ENCODE assay signal across 16 mouse cellular contexts in the genomic region with DNA sequence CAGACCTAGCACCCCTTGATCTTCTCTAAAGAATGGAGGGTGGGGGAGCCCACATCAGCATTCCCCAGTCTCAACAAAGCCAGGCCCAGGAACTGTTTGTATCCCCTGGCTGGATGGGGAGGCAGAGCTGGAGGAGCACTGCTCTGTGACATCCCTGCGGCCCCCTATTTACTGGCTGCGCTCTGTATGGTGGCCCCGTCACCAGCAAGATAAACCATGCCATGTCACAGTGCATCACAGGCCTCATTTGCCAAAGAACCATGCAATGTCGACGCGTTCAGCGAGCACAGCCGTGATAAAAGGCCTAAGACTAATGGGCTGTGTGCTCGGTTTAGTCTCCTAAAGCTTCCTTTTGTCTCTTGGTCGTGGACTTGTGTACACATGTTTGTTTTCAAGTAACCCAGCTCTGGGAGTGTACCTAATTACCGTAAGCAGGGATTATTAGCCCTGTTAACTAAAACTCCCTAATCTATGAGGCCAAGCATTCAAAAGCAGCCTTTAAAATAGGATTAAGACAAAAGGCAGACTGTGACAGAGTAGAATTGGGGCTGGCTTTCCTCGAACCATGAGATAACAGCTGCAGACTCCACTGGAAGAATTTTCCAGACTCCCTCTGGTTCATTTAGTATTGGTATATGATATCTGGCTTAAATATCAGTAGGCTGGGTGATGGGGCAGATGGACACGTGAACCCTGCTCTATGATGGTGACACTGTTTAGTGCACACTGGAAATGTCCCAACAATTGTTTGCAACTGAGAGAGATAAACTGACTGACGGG.
DNase-seq lines count a peak whose midpoint lies in the region; ATAC-seq and TF ChIP-seq lines count a peak whose summit lies in the region.
"Had no signal": no experiment of that assay in that cellular context is flagged by ENCODE, and none has a peak within 500 bp of the region (broad histone marks: within the 10 kb centered on the region; RNA-seq: fewer than 3 reads in every experiment).

No protein-coding gene starts in this region.

- no peaks in the 10 kb centered on the region for H3K36me3 ChIP-seq in forebrain, embryonic 14.5 days (ENCODE audit: control insufficient read depth, insufficient read depth, low read length)
- no peaks in the 10 kb centered on the region for H3K36me3 ChIP-seq in forebrain, embryonic 10.5 days (replicated peaks)
- H3K36me3 ChIP-seq in midbrain, embryonic 10.5 days: no peaks in the 10 kb centered on the region
- no peaks in the 10 kb centered on the region for H3K36me3 ChIP-seq in midbrain, postnatal 0 days (ENCODE audit: insufficient read depth, low read length)
- no peaks in the 10 kb centered on the region for H3K36me3 ChIP-seq in limb, embryonic 15.5 days
- H3K36me3 ChIP-seq: liver, embryonic 13.5 days; lung, embryonic 15.5 days had no signal

- H3K9me3 ChIP-seq in forebrain, embryonic 14.5 days (replicated peaks; ENCODE audit: control insufficient read depth, low read length): no peaks in the 10 kb centered on the region
- H3K9me3 ChIP-seq in forebrain, embryonic 10.5 days: no peaks in the 10 kb centered on the region
- H3K9me3 ChIP-seq in midbrain, embryonic 10.5 days (replicated peaks): no peaks in the 10 kb centered on the region
- H3K9me3 ChIP-seq in midbrain, postnatal 0 days (ENCODE audit: low read length): no peaks in the 10 kb centered on the region
- H3K9me3 ChIP-seq in limb, embryonic 15.5 days: no peaks in the 10 kb centered on the region
- H3K9me3 ChIP-seq: liver, embryonic 13.5 days; lung, embryonic 15.5 days had no signal

- H3K4me3 ChIP-seq in forebrain, embryonic 14.5 days (ENCODE audit: low read depth, low read length): no peak overlapping the region
- no peak overlapping the region for H3K4me3 ChIP-seq in forebrain, embryonic 10.5 days
- no peak overlapping the region for H3K4me3 ChIP-seq in midbrain, embryonic 10.5 days
- no peak overlapping the region for H3K4me3 ChIP-seq in midbrain, postnatal 0 days (ENCODE audit: low read depth, low read length)
- no peak overlapping the region for H3K4me3 ChIP-seq in limb, embryonic 15.5 days
- H3K4me3 ChIP-seq: liver, embryonic 13.5 days; lung, embryonic 15.5 days had no signal

- no peak for ATAC-seq in forebrain, embryonic 14.5 days
- ATAC-seq in midbrain, postnatal 0 days (ENCODE audit: low FRiP score): no peak
- ATAC-seq in limb, embryonic 15.5 days (ENCODE audit: insufficient number of reproducible peaks, low FRiP score, low TSS enrichment, low read depth): peak; percentile 32; the same call in 1 of the 2 replicates
- ATAC-seq: inflammation-experienced regulatory T-cells, adult 6 months had no signal

- no peaks in the 10 kb centered on the region; the same call in 1 of the 2 replicates for H3K4me1 ChIP-seq in forebrain, embryonic 14.5 days (ENCODE audit: control insufficient read depth, insufficient read depth, low read length)
- peaks cover 20% of the 10 kb centered on the region for H3K4me1 ChIP-seq in forebrain, embryonic 10.5 days
- H3K4me1 ChIP-seq in midbrain, embryonic 10.5 days: peaks cover 18% of the 10 kb centered on the region
- H3K4me1 ChIP-seq in midbrain, postnatal 0 days (ENCODE audit: insufficient read depth, low read length): 0 out of 2 replicates have a peak, but pooled peaks cover 9% of the 10 kb centered on the region
- peaks cover 16% of the 10 kb centered on the region; the same call in 1 of the 2 replicates for H3K4me1 ChIP-seq in limb, embryonic 15.5 days
- H3K4me1 ChIP-seq: liver, embryonic 13.5 days had no signal

- no peak overlapping the region for H3K27ac ChIP-seq in forebrain, embryonic 14.5 days (ENCODE audit: low read depth, low read length)
- H3K27ac ChIP-seq in forebrain, embryonic 10.5 days: no peak overlapping the region
- H3K27ac ChIP-seq in midbrain, embryonic 10.5 days (replicated peaks): peak overlapping the region; percentile 35; the same call in 1 of the 2 replicates
- no peak overlapping the region for H3K27ac ChIP-seq in midbrain, postnatal 0 days (ENCODE audit: low read depth, low read length)
- H3K27ac ChIP-seq in limb, embryonic 15.5 days: no peak overlapping the region
- H3K27ac ChIP-seq: liver, embryonic 13.5 days; lung, embryonic 15.5 days had no signal

- no peaks in the 10 kb centered on the region for H3K27me3 ChIP-seq in forebrain, embryonic 14.5 days (replicated peaks; ENCODE audit: control insufficient read depth, insufficient read depth, low read length)
- peaks cover 88% of the 10 kb centered on the region for H3K27me3 ChIP-seq in forebrain, embryonic 10.5 days (ENCODE audit: poor library complexity, severe bottlenecking)
- peaks cover 69% of the 10 kb centered on the region for H3K27me3 ChIP-seq in midbrain, embryonic 10.5 days (ENCODE audit: low read depth, poor library complexity, severe bottlenecking)
- H3K27me3 ChIP-seq in midbrain, postnatal 0 days (ENCODE audit: insufficient read depth, low read length): 0 out of 2 replicates have a peak, but pooled peaks cover 3% of the 10 kb centered on the region
- H3K27me3 ChIP-seq in limb, embryonic 15.5 days: peaks cover 8% of the 10 kb centered on the region; the same call in 1 of the 2 replicates
- H3K27me3 ChIP-seq: liver, embryonic 13.5 days; lung, embryonic 15.5 days had no signal

- H3K4me2 ChIP-seq in forebrain, embryonic 14.5 days (ENCODE audit: low read length): no peak overlapping the region
- H3K4me2 ChIP-seq in midbrain, postnatal 0 days (ENCODE audit: low read depth, low read length, poor library complexity, severe bottlenecking): no peak overlapping the region
- no peak overlapping the region for H3K4me2 ChIP-seq in limb, embryonic 15.5 days
- H3K4me2 ChIP-seq: liver, embryonic 13.5 days; lung, embryonic 15.5 days had no signal

- TF ChIP-seq CTCF in midbrain, postnatal 0 days (IDR thresholded peaks at IDR 0.05): no peak

- DNase-seq in forebrain, embryonic 14.5 days (ENCODE audit: low spot score): peak; percentile 35
- no peak for DNase-seq in forebrain, embryonic 10.5 days (ENCODE audit: extremely low spot score, low spot score)
- peak; percentile 16 for DNase-seq in midbrain, embryonic 10.5 days (ENCODE audit: low spot score)
- no peak for DNase-seq in midbrain, postnatal 0 days (ENCODE audit: low spot score)
- peak; percentile 66 for DNase-seq in retina, embryonic 14.5 days (ENCODE audit: low spot score)
- no peak for DNase-seq in cerebellum, adult 9-10 months
- no peak for DNase-seq in ovary, postnatal 36 days (ENCODE audit: low spot score)
- DNase-seq: B cell, adult 2 months; cerebellum, adult 11 months; heart, adult 11 months; layer of hippocampus, postnatal 36 days; liver, embryonic 13.5 days; thymus, postnatal 25 days had no signal

- no peak overlapping the region for H3K9ac ChIP-seq in forebrain, embryonic 14.5 days (ENCODE audit: low read length)
- H3K9ac ChIP-seq in midbrain, postnatal 0 days (replicated peaks; ENCODE audit: low read length, poor library complexity, severe bottlenecking): no peak overlapping the region
- no peak overlapping the region for H3K9ac ChIP-seq in limb, embryonic 15.5 days
- H3K9ac ChIP-seq: liver, embryonic 13.5 days; lung, embryonic 15.5 days had no signal

- 8% methylated on average over 14 of the region's 14 CpGs for WGBS in forebrain, embryonic 14.5 days
- 24% methylated on average over 14 of the region's 14 CpGs for WGBS in forebrain, embryonic 10.5 days
- 29% methylated on average over 14 of the region's 14 CpGs for WGBS in midbrain, embryonic 10.5 days
- WGBS in midbrain, postnatal 0 days: 28% methylated on average over 14 of the region's 14 CpGs
- 45% methylated on average over 14 of the region's 14 CpGs for WGBS in limb, embryonic 15.5 days

Comparison
In these comparisons a context has a peak if more than half of its experiments do, and no peak if none do; other contexts are left out.
1. DNase-seq: peak in forebrain, embryonic 14.5 days (single experiment), midbrain, embryonic 10.5 days (single experiment) and retina, embryonic 14.5 days (single experiment); none in forebrain, embryonic 10.5 days (single experiment), midbrain, postnatal 0 days (single experiment), cerebellum, adult 9-10 months (single experiment) and ovary, postnatal 36 days (single experiment).